20 mouse cellular contexts compared by ENCODE assay signal in genomic region chr6:115984580-115984979, GRCm38 (mm10). TPM values are rescaled to one million over a fixed set of nuclear protein-coding genes. Genes with fewer than 3 reads are reported as not detected.
DNase-seq lines count a peak whose midpoint lies in the region; ATAC-seq and TF ChIP-seq lines count a peak whose summit lies in the region.
"Had no signal": no experiment of that assay in that cellular context is flagged by ENCODE, and none has a peak within 500 bp of the region (broad histone marks: within the 10 kb centered on the region; RNA-seq: fewer than 3 reads in every experiment).

No protein-coding gene starts in this region.

- no peaks in the 10 kb centered on the region for H3K27me3 ChIP-seq in heart, embryonic 16.5 days (ENCODE audit: control insufficient read depth, insufficient read depth, low read length)
- H3K27me3 ChIP-seq in stomach, embryonic 14.5 days (ENCODE audit: control insufficient read depth, insufficient read depth, low read length) = no peaks in the 10 kb centered on the region
- no peaks in the 10 kb centered on the region for H3K27me3 ChIP-seq in stomach, postnatal 0 days (ENCODE audit: control insufficient read depth, insufficient read depth, low read length)
- H3K27me3 ChIP-seq in stomach, embryonic 15.5 days (replicated peaks) = no peaks in the 10 kb centered on the region
- H3K27me3 ChIP-seq: liver, embryonic 13.5 days had no signal

- 0 out of 2 replicates have a peak overlapping the region, but pooled peaks have one; percentile 30 for H3K9ac ChIP-seq in heart, embryonic 16.5 days (ENCODE audit: low read length)
- no peak overlapping the region for H3K9ac ChIP-seq in stomach, embryonic 14.5 days (replicated peaks; ENCODE audit: low read depth, low read length)
- H3K9ac ChIP-seq in stomach, postnatal 0 days (ENCODE audit: low read length) = no peak overlapping the region
- no peak overlapping the region for H3K9ac ChIP-seq in stomach, embryonic 15.5 days
- H3K9ac ChIP-seq: forebrain, embryonic 12.5 days; hindbrain, embryonic 12.5 days; liver, embryonic 13.5 days had no signal

- DNase-seq in heart, adult 9 months (ENCODE audit: low spot score in 2 of 2) = no peak
- DNase-seq in left cerebral cortex, adult 2 months (ENCODE audit: extremely low spot score in 1 of 2, low spot score in 2 of 2) = no peak
- DNase-seq in left cerebral cortex, adult 8-10 months (ENCODE audit: low spot score in 2 of 2) = no peak
- no peak for DNase-seq in stomach, postnatal 0 days (ENCODE audit: low spot score)
- DNase-seq in cerebellum, adult 11-12 months = no peak
- DNase-seq: adrenal gland, postnatal 25 days; cerebellum, postnatal 25 days; kidney, adult 9 months; liver, embryonic 13.5 days; right cerebral cortex, postnatal 4 days had no signal

- no peaks in the 10 kb centered on the region for H3K9me3 ChIP-seq in heart, embryonic 16.5 days (replicated peaks; ENCODE audit: control insufficient read depth, low read length)
- no peaks in the 10 kb centered on the region for H3K9me3 ChIP-seq in stomach, embryonic 14.5 days (ENCODE audit: control insufficient read depth, low read depth, low read length)
- H3K9me3 ChIP-seq in stomach, postnatal 0 days (ENCODE audit: control insufficient read depth, low read length) = no peaks in the 10 kb centered on the region
- no peaks in the 10 kb centered on the region for H3K9me3 ChIP-seq in stomach, embryonic 15.5 days
- H3K9me3 ChIP-seq: forebrain, embryonic 12.5 days; hindbrain, embryonic 12.5 days; liver, embryonic 13.5 days had no signal

- no peak overlapping the region for H3K4me3 ChIP-seq in heart, embryonic 16.5 days (ENCODE audit: low read length)
- no peak overlapping the region for H3K4me3 ChIP-seq in left cerebral cortex, adult 2 months
- no peak overlapping the region for H3K4me3 ChIP-seq in stomach, embryonic 14.5 days (ENCODE audit: low read depth, low read length)
- no peak overlapping the region for H3K4me3 ChIP-seq in stomach, postnatal 0 days (ENCODE audit: low read depth, low read length)
- H3K4me3 ChIP-seq in stomach, embryonic 15.5 days (replicated peaks) = no peak overlapping the region
- H3K4me3 ChIP-seq: forebrain, embryonic 12.5 days; hindbrain, embryonic 12.5 days; liver, embryonic 13.5 days had no signal

- H3K36me3 ChIP-seq in heart, embryonic 16.5 days (ENCODE audit: control insufficient read depth, insufficient read depth) = no peaks in the 10 kb centered on the region
- no peaks in the 10 kb centered on the region for H3K36me3 ChIP-seq in stomach, embryonic 14.5 days (ENCODE audit: control insufficient read depth, insufficient read depth, low read length)
- H3K36me3 ChIP-seq in stomach, postnatal 0 days (ENCODE audit: control insufficient read depth, insufficient read depth, low read length) = no peaks in the 10 kb centered on the region
- 0 out of 2 replicates have a peak, but pooled peaks cover 3% of the 10 kb centered on the region for H3K36me3 ChIP-seq in stomach, embryonic 15.5 days
- H3K36me3 ChIP-seq: forebrain, embryonic 12.5 days; hindbrain, embryonic 12.5 days; liver, embryonic 13.5 days had no signal

- H3K4me2 ChIP-seq in heart, embryonic 16.5 days (ENCODE audit: low read depth, low read length) = peak overlapping the region; percentile 68; the same call in 1 of the 2 replicates
- H3K4me2 ChIP-seq in stomach, embryonic 14.5 days (replicated peaks; ENCODE audit: low read depth, low read length) = 0 out of 2 replicates have a peak overlapping the region, but pooled peaks have one; percentile 17
- H3K4me2 ChIP-seq in stomach, postnatal 0 days (replicated peaks; ENCODE audit: low read depth) = no peak overlapping the region
- H3K4me2 ChIP-seq in stomach, embryonic 15.5 days = peak overlapping the region; percentile 14; the same call in 1 of the 2 replicates
- H3K4me2 ChIP-seq: forebrain, embryonic 12.5 days; hindbrain, embryonic 12.5 days; liver, embryonic 13.5 days had no signal

- H3K4me1 ChIP-seq in heart, embryonic 16.5 days (ENCODE audit: control insufficient read depth, insufficient read depth, low read length) = peaks cover 29% of the 10 kb centered on the region
- H3K4me1 ChIP-seq in stomach, embryonic 14.5 days (ENCODE audit: control insufficient read depth, insufficient read depth, low read length) = peaks cover 38% of the 10 kb centered on the region
- peaks cover 3% of the 10 kb centered on the region; the same call in 1 of the 2 replicates for H3K4me1 ChIP-seq in stomach, postnatal 0 days (replicated peaks; ENCODE audit: control insufficient read depth, insufficient read depth)
- peaks cover 55% of the 10 kb centered on the region for H3K4me1 ChIP-seq in stomach, embryonic 15.5 days

- TF ChIP-seq EP300 in stomach, postnatal 0 days (optimal IDR thresholded peaks at IDR 0.05) = no peak

- WGBS in heart, embryonic 16.5 days = 74% methylated on average over 7 of the region's 7 CpGs
- WGBS in stomach, embryonic 14.5 days = 46% methylated on average over 7 of the region's 7 CpGs
- WGBS in stomach, postnatal 0 days = 51% methylated on average over 7 of the region's 7 CpGs
- WGBS in stomach, embryonic 15.5 days = 63% methylated on average over 7 of the region's 7 CpGs

- H3K27ac ChIP-seq in heart, embryonic 16.5 days (ENCODE audit: low read length) = no peak overlapping the region
- H3K27ac ChIP-seq in left cerebral cortex, adult 2 months = peak overlapping the region; percentile 36; the same call in 1 of the 2 replicates
- no peak overlapping the region for H3K27ac ChIP-seq in stomach, embryonic 14.5 days (ENCODE audit: low read length)
- no peak overlapping the region; the same call in 1 of the 2 replicates for H3K27ac ChIP-seq in stomach, postnatal 0 days (replicated peaks)
- H3K27ac ChIP-seq in stomach, embryonic 15.5 days = no peak overlapping the region
- H3K27ac ChIP-seq: forebrain, embryonic 12.5 days; hindbrain, embryonic 12.5 days; liver, embryonic 13.5 days had no signal

- intact Hi-C loops in left cerebral cortex, adult 2 months (cut with DNase I) = no loop called here

- no peak for TF ChIP-seq CTCF in left cerebral cortex, adult 2 months (IDR thresholded peaks at IDR 0.05)
- TF ChIP-seq CTCF in stomach, postnatal 0 days (IDR thresholded peaks at IDR 0.05; ENCODE audit: low read depth) = no peak

- no peak for ATAC-seq in heart, embryonic 16.5 days (replicated peaks; ENCODE audit: extremely low read depth, insufficient read depth, low FRiP score)
- no peak for ATAC-seq in stomach, embryonic 14.5 days (ENCODE audit: insufficient number of reproducible peaks, insufficient read depth, low FRiP score, low read depth)
- ATAC-seq in stomach, postnatal 0 days (ENCODE audit: low FRiP score, low TSS enrichment) = no peak
- no peak for ATAC-seq in stomach, embryonic 15.5 days (ENCODE audit: insufficient read depth, low FRiP score, low read depth)
- ATAC-seq: CD4-positive, CD25-positive, alpha-beta regulatory T cell, adult 4 months had no signal

RNA-seq across cellular contexts. Expression of gene Plxnd1, which starts 10.2 kb away (rescaled TPM):
- 46.0 and 49.6 TPM in 2 replicates for polyA plus RNA-seq in heart, embryonic 16.5 days (2015; fragmentation: Nextera tagmentation; extraction: Ambion mirVana)
- 100 to 1,000 TPM; 127 to 131 TPM for total RNA-seq in left cerebral cortex, adult 2 months (2021)
- 100 to 1,000 TPM in 1 of 4 experiments, 10 to 100 TPM in 3; 91.7 to 106 (median 98.0) TPM for total RNA-seq in left cerebral cortex, adult 8-10 months (2022)
- 43.1 and 44.5 TPM in 2 replicates for polyA plus RNA-seq in stomach, embryonic 14.5 days (2014; fragmentation: Nextera tagmentation; extraction: Ambion mirVana)
- 9.7 and 10.4 TPM in 2 replicates for polyA plus RNA-seq in stomach, postnatal 0 days (2015; fragmentation: Nextera tagmentation; extraction: Ambion mirVana)
- polyA plus RNA-seq in stomach, embryonic 15.5 days (2015; fragmentation: Nextera tagmentation; extraction: Ambion mirVana) = 31.3 and 37.7 TPM in 2 replicates

RNA-seq across cellular contexts. Expression of gene H1foo, which starts 39.8 kb away (rescaled TPM):
- not detected in 2 replicates for polyA plus RNA-seq in heart, embryonic 16.5 days (2015; fragmentation: Nextera tagmentation; extraction: Ambion mirVana)
- not detected for total RNA-seq in left cerebral cortex, adult 2 months (2021)
- not detected for total RNA-seq in left cerebral cortex, adult 8-10 months (2022)
- polyA plus RNA-seq in stomach, embryonic 14.5 days (2014; fragmentation: Nextera tagmentation; extraction: Ambion mirVana) = not detected in 2 replicates
- not detected in 2 replicates for polyA plus RNA-seq in stomach, postnatal 0 days (2015; fragmentation: Nextera tagmentation; extraction: Ambion mirVana)
- not detected in 2 replicates for polyA plus RNA-seq in stomach, embryonic 15.5 days (2015; fragmentation: Nextera tagmentation; extraction: Ambion mirVana)
- total RNA-seq: adrenal gland, postnatal 25 days; layer of hippocampus, postnatal 10 days; left cerebral cortex, postnatal 36 days; megakaryocyte, adult 5-6 weeks had no signal
- polyA plus RNA-seq: CD4-positive, CD25-positive, alpha-beta regulatory T cell, adult 4 months; embryonic facial prominence, embryonic 11.5 days; forebrain, embryonic 12.5 days; hindbrain, embryonic 12.5 days; liver, embryonic 13.5 days had no signal

RNA-seq across cellular contexts. Expression of gene Rho, which starts 53.0 kb away (rescaled TPM):
- 0.16 TPM in 1 of 2 replicates, not detected in the other for polyA plus RNA-seq in heart, embryonic 16.5 days (2015; fragmentation: Nextera tagmentation; extraction: Ambion mirVana)
- total RNA-seq in left cerebral cortex, adult 2 months (2021) = under 1 TPM; 0.56 to 0.79 TPM
- under 1 TPM; 0.07 to 0.59 (median 0.24) TPM for total RNA-seq in left cerebral cortex, adult 8-10 months (2022)
- 0.25 TPM in 1 of 2 replicates, not detected in the other for polyA plus RNA-seq in stomach, embryonic 14.5 days (2014; fragmentation: Nextera tagmentation; extraction: Ambion mirVana)
- polyA plus RNA-seq in stomach, postnatal 0 days (2015; fragmentation: Nextera tagmentation; extraction: Ambion mirVana) = 0.10 TPM in 2 replicates
- polyA plus RNA-seq in stomach, embryonic 15.5 days (2015; fragmentation: Nextera tagmentation; extraction: Ambion mirVana) = 0.15 and 0.31 TPM in 2 replicates
- polyA plus RNA-seq: CD4-positive, CD25-positive, alpha-beta regulatory T cell, adult 4 months; liver, embryonic 13.5 days had no signal
